Mouse (Mus musculus): ENCODE measurements around the gene Cideb. TPM values are rescaled to one million over a fixed set of nuclear protein-coding genes. Genes with fewer than 3 reads are reported as not detected.

Cideb gene
- polyA plus RNA-seq, 1 experiment from 2014 or later, result 118 TPM

DNA sequence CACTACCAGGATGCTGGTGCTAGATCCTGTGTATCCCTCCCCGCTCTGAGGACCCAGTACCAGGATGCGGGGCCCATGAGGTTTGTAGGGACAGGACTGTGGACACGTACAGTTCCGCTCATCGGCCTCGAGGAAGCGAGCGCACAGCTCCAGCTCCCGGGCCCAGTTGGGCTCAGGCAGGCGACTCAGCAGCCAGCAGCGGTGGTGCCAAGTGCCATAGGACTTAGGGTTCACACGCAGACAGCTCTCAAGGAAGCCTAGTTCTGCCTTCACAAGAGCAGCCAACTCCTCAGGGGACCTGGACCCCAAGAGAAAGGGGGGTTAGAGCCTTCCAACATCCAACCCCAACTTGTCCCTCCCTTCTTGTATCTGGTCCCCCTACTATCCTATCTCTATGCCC, 37.6 kb downstream of the Cideb start:
- Histone ChIP-seq H3K27ac (ENCODE audit: low read length) (no peak overlapping the region), H3K9me3 (ENCODE audit: control insufficient read depth, low read length) (no peaks in the 10 kb centered on the region), H3K27me3 (replicated peaks; ENCODE audit: control insufficient read depth, insufficient read depth, low read length) (no peaks in the 10 kb centered on the region), H3K36me3 (ENCODE audit: control insufficient read depth, insufficient read depth, low read length) (0 out of 2 replicates have a peak, but pooled peaks cover 2% of the 10 kb centered on the region), H3K4me1 (ENCODE audit: control insufficient read depth, insufficient read depth, low read length) (peaks cover 3% of the 10 kb centered on the region; the same call in 1 of the 2 replicates), H3K4me3 (ENCODE audit: low read length) (no peak overlapping the region), H3K9ac (ENCODE audit: low read depth, low read length) (no peak overlapping the region), H3K4me2 (ENCODE audit: low read depth, low read length) (no peak overlapping the region)
- no peak for ATAC-seq
- 90% methylated on average over 12 of the region's 12 CpGs for WGBS

DNA sequence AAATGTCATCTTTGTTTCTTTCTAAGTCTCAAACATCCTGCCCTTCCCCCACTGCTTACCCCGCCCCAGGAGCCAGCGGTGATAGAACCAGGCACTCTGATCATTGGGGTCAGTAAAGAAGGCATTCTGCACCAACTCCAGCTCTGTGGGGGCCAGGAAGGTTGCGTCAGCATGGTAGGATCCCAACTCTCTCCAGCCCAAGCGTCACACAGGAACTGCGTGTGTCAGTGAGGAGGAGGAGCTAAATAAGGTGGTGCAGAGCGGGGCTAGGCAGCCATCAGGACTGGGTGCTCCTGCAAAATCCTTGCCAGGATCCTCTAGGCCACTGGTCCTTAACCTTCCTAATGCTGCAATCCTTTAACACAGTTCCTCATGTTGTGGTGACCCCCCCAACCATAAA, 38.5 kb downstream of the Cideb start:
- 87% methylated on average over 6 of the region's 6 CpGs for WGBS
- no peaks in the 10 kb centered on the region for H3K27me3 ChIP-seq (replicated peaks; ENCODE audit: control insufficient read depth, insufficient read depth, low read length)

DNA sequence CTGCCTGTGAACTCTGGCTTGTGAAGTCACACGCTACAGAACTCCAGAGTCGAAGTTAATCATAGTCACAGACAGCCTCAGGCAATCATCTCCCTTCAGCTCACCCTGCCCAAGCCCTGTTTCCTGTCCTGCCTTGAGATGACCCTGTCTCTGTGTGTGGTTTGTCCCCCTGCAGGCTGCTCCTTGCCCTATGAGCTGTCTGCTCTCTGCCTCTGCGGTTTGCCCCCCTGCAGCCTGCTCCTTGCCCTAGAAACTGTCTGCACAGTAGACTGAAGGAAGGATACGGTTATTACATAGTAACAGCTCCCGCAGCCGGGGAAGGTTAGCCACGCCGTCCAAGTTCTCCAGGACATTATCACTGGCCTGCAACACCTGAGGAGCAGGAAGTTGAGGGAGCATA, 41.4 kb downstream of the Cideb start:
- no peak overlapping the region for H3K4me2 ChIP-seq (ENCODE audit: low read depth, low read length)
- H3K4me1 ChIP-seq (ENCODE audit: control insufficient read depth, insufficient read depth, low read length), result peaks cover 21% of the 10 kb centered on the region
- H3K9ac ChIP-seq (ENCODE audit: low read depth, low read length), result no peak overlapping the region
- no peaks in the 10 kb centered on the region for H3K27me3 ChIP-seq (replicated peaks; ENCODE audit: control insufficient read depth, insufficient read depth, low read length)
- 78% methylated on average over 8 of the region's 8 CpGs for WGBS
- ATAC-seq, result no peak
- no peak overlapping the region for H3K4me3 ChIP-seq (ENCODE audit: low read length)
- no peak overlapping the region for H3K27ac ChIP-seq (ENCODE audit: low read length)
- H3K9me3 ChIP-seq (ENCODE audit: control insufficient read depth, low read length), result no peaks in the 10 kb centered on the region
- 0 out of 2 replicates have a peak, but pooled peaks cover 2% of the 10 kb centered on the region for H3K36me3 ChIP-seq (ENCODE audit: control insufficient read depth, insufficient read depth, low read length)

More for the DNA sequence above, 38.5 kb downstream of the Cideb start:
- H3K9me3 ChIP-seq (ENCODE audit: control insufficient read depth, low read length), result no peaks in the 10 kb centered on the region
- H3K36me3 ChIP-seq (ENCODE audit: control insufficient read depth, insufficient read depth, low read length), result 0 out of 2 replicates have a peak, but pooled peaks cover 2% of the 10 kb centered on the region
- H3K9ac ChIP-seq (ENCODE audit: low read depth, low read length), result 0 out of 2 replicates have a peak overlapping the region, but pooled peaks have one; percentile 5
- ATAC-seq, result no peak
- no peak overlapping the region for H3K27ac ChIP-seq (ENCODE audit: low read length)
- H3K4me1 ChIP-seq (ENCODE audit: control insufficient read depth, insufficient read depth, low read length), result peaks cover 7% of the 10 kb centered on the region; the same call in 1 of the 2 replicates
- H3K4me3 ChIP-seq (ENCODE audit: low read length), result no peak overlapping the region
- no peak overlapping the region for H3K4me2 ChIP-seq (ENCODE audit: low read depth, low read length)

- Histone ChIP-seq H3K27ac (ENCODE audit: low read length) (no peak overlapping the region), H3K36me3 (ENCODE audit: control insufficient read depth, insufficient read depth, low read length) (0 out of 2 replicates have a peak, but pooled peaks cover 2% of the 10 kb centered on the region)
Measured at GRCm38 (mm10) chr14:55716271-55716670, 42.0 kb downstream of the Cideb start.

GRCm38 (mm10) chr14:55714893-55715292, 43.4 kb downstream of the Cideb start:
- no peak for ATAC-seq
- no peak overlapping the region for H3K27ac ChIP-seq (ENCODE audit: low read length)

More at GRCm38 (mm10) chr14:55716271-55716670, 42.0 kb downstream of the Cideb start:
- Histone ChIP-seq H3K4me1 (ENCODE audit: control insufficient read depth, insufficient read depth, low read length) (peaks cover 21% of the 10 kb centered on the region), H3K9ac (ENCODE audit: low read depth, low read length) (no peak overlapping the region), H3K4me3 (ENCODE audit: low read length) (no peak overlapping the region), H3K4me2 (ENCODE audit: low read depth, low read length) (no peak overlapping the region), H3K9me3 (ENCODE audit: control insufficient read depth, low read length) (no peaks in the 10 kb centered on the region), H3K27me3 (replicated peaks; ENCODE audit: control insufficient read depth, insufficient read depth, low read length) (no peaks in the 10 kb centered on the region)
- 93% methylated on average over 6 of the region's 6 CpGs for WGBS
- no peak for ATAC-seq

DNA sequence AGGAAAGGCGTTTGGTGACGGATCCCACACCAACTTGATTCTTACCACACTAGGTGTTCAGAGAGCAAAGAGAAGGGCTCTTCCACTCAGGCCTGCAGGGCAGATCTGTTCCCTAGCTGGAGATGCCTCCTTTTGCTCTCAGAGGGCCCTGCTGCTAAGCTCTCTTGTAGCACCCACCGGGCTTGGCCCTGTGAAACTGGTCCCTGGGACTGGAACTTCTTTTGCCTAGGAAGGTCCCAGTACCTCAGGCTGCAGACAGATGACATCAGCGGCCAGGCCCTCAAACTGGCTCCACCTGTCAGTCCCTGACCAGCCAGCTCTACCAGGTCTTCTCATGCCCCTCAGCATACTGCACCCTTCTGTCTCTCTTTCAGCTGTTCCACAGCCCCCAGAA, 44.5 kb downstream of the Cideb start, which contains the start of gene Tgm1:
Gene Tgm1 (minus strand): TSS at position 198 of the 394 bp plus-strand sequence.
- Histone ChIP-seq H3K4me2 (ENCODE audit: low read depth, low read length) (peak within 1 kb of the TSS; percentile 77), H3K36me3 (ENCODE audit: control insufficient read depth, insufficient read depth, low read length) (0 out of 2 replicates have a peak, but pooled peaks cover 2% of the 10 kb centered on the region), H3K27me3 (replicated peaks; ENCODE audit: control insufficient read depth, insufficient read depth, low read length) (no peaks in the 10 kb centered on the region), H3K27ac (ENCODE audit: low read length) (no peak within 1 kb of the TSS), H3K9ac (ENCODE audit: low read depth, low read length) (peak within 1 kb of the TSS; percentile 65), H3K4me1 (ENCODE audit: control insufficient read depth, insufficient read depth, low read length) (peaks cover 21% of the 10 kb centered on the region), H3K9me3 (ENCODE audit: control insufficient read depth, low read length) (no peaks in the 10 kb centered on the region), H3K4me3 (ENCODE audit: low read length) (peak within 1 kb of the TSS; percentile 40)
- WGBS, result 14% methylated on average over 4 of the region's 4 CpGs
- ATAC-seq, result peak; percentile 21

More at GRCm38 (mm10) chr14:55714893-55715292, 43.4 kb downstream of the Cideb start:
- H3K4me3 ChIP-seq (ENCODE audit: low read length), result no peak overlapping the region
- 0 out of 2 replicates have a peak, but pooled peaks cover 2% of the 10 kb centered on the region for H3K36me3 ChIP-seq (ENCODE audit: control insufficient read depth, insufficient read depth, low read length)
- H3K4me2 ChIP-seq (ENCODE audit: low read depth, low read length), result no peak overlapping the region
- H3K27me3 ChIP-seq (replicated peaks; ENCODE audit: control insufficient read depth, insufficient read depth, low read length), result no peaks in the 10 kb centered on the region
- 22% methylated on average over 6 of the region's 6 CpGs for WGBS
- H3K9ac ChIP-seq (ENCODE audit: low read depth, low read length), result no peak overlapping the region
- peaks cover 21% of the 10 kb centered on the region for H3K4me1 ChIP-seq (ENCODE audit: control insufficient read depth, insufficient read depth, low read length)
- no peaks in the 10 kb centered on the region for H3K9me3 ChIP-seq (ENCODE audit: control insufficient read depth, low read length)

- WGBS, result 10% methylated on average over 25 of the region's 25 CpGs
- peak overlapping the region; percentile 77 for H3K4me2 ChIP-seq (ENCODE audit: low read depth, low read length)
- H3K9ac ChIP-seq (ENCODE audit: low read depth, low read length), result peak overlapping the region; percentile 65
- no peaks in the 10 kb centered on the region for H3K9me3 ChIP-seq (ENCODE audit: control insufficient read depth, low read length)
- peak overlapping the region; percentile 40 for H3K4me3 ChIP-seq (ENCODE audit: low read length)
- H3K27me3 ChIP-seq (replicated peaks; ENCODE audit: control insufficient read depth, insufficient read depth, low read length), result no peaks in the 10 kb centered on the region
- H3K36me3 ChIP-seq (ENCODE audit: control insufficient read depth, insufficient read depth, low read length), result 0 out of 2 replicates have a peak, but pooled peaks cover under 1% of the 10 kb centered on the region
- peak; percentile 69 for ATAC-seq
- peaks cover 21% of the 10 kb centered on the region for H3K4me1 ChIP-seq (ENCODE audit: control insufficient read depth, insufficient read depth, low read length)
- H3K27ac ChIP-seq (ENCODE audit: low read length), result no peak overlapping the region
Measured at GRCm38 (mm10) chr14:55713007-55713728, 45.1 kb downstream of the Cideb start.

DNA sequence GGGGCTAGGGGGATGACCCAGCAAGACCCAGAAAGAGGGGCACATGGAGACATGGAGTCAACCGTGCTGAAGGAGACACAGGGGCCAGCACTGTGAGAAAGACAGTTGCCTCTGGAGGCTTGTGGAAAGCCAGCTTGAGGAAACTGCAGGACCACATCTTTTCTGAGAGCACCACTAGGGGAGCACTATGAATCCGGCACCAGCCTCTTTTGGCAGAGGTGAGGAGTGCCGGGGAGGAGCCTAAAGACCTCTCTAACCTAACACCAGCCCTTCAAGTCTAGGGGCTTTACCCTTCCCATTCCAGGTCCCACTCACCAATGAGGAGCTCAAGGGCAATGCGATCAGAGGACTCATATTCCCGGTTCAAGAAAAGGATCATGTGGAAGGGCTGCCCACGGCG, 46.5 kb downstream of the Cideb start:
- ATAC-seq, result no peak
- Histone ChIP-seq H3K4me1 (ENCODE audit: control insufficient read depth, insufficient read depth, low read length) (peaks cover 21% of the 10 kb centered on the region), H3K36me3 (ENCODE audit: control insufficient read depth, insufficient read depth, low read length) (no peaks in the 10 kb centered on the region), H3K27me3 (replicated peaks; ENCODE audit: control insufficient read depth, insufficient read depth, low read length) (no peaks in the 10 kb centered on the region), H3K9me3 (ENCODE audit: control insufficient read depth, low read length) (no peaks in the 10 kb centered on the region), H3K4me3 (ENCODE audit: low read length) (no peak overlapping the region), H3K27ac (ENCODE audit: low read length) (no peak overlapping the region), H3K4me2 (ENCODE audit: low read depth, low read length) (no peak overlapping the region), H3K9ac (ENCODE audit: low read depth, low read length) (no peak overlapping the region)
- 80% methylated on average over 7 of the region's 7 CpGs for WGBS

GRCm38 (mm10) chr14:55709509-55709908, 48.7 kb downstream of the Cideb start:
- H3K9me3 ChIP-seq (ENCODE audit: control insufficient read depth, low read length), result no peaks in the 10 kb centered on the region
- H3K27me3 ChIP-seq (replicated peaks; ENCODE audit: control insufficient read depth, insufficient read depth, low read length), result no peaks in the 10 kb centered on the region
- H3K36me3 ChIP-seq (ENCODE audit: control insufficient read depth, insufficient read depth, low read length), result no peaks in the 10 kb centered on the region
- ATAC-seq, result no peak
- H3K4me1 ChIP-seq (ENCODE audit: control insufficient read depth, insufficient read depth, low read length), result peaks cover 18% of the 10 kb centered on the region
- H3K9ac ChIP-seq (ENCODE audit: low read depth, low read length), result no peak overlapping the region
- H3K4me2 ChIP-seq (ENCODE audit: low read depth, low read length), result no peak overlapping the region
- H3K27ac ChIP-seq (ENCODE audit: low read length), result no peak overlapping the region
- WGBS, result 88% methylated on average over 4 of the region's 4 CpGs
- H3K4me3 ChIP-seq (ENCODE audit: low read length), result no peak overlapping the region
